Mouse (Mus musculus) forebrain, embryonic 15.5 days (tissue): ENCODE measurements at regions not wholly inside any gene's neighbourhood (a gene's known extent, or its start where the extent isn't known, plus 50 kb on each side); places are given as distances from the start of the nearest gene placed in this dataset.

Experiments used
- ATAC-seq: fragments of 200-750 bp; cut with Nextera tagmentation; replicated peaks from 2 replicates; pipeline ENCODE4 v1.8.0; 2017; ENCODE audit warnings: mild to moderate bottlenecking, moderate TSS enrichment, moderate library complexity
- H3K27ac ChIP-seq: fragments of 300-500 bp; sonication (generic); replicated peaks from 2 replicates; pipeline ENCODE4 v1.5.1; 2015; ENCODE audit warnings: mild to moderate bottlenecking, inconsistent platforms
- H3K27me3 ChIP-seq: fragments of 300-500 bp; sonication (generic); 2 replicates; pipeline ENCODE4 v1.6.1; 2015; ENCODE audit warnings: inconsistent platforms
- H3K36me3 ChIP-seq: fragments of 300-500 bp; sonication (generic); 2 replicates; pipeline ENCODE4 v1.6.1; 2015; ENCODE audit warnings: mild to moderate bottlenecking, inconsistent platforms
- H3K4me1 ChIP-seq: fragments of 300-500 bp; sonication (generic); 2 replicates; pipeline ENCODE4 v1.6.1; 2015; ENCODE audit warnings: inconsistent platforms
- H3K4me2 ChIP-seq: fragments of 300-500 bp; sonication (generic); replicated peaks from 2 replicates; pipeline ENCODE4 v1.6.1; 2015; ENCODE audit warnings: mild to moderate bottlenecking, inconsistent platforms
- H3K4me3 ChIP-seq: fragments of 300-500 bp; sonication (generic); 2 replicates; pipeline ENCODE4 v1.5.1; 2015; ENCODE audit warnings: mild to moderate bottlenecking, inconsistent platforms
- H3K9ac ChIP-seq: fragments of 300-500 bp; sonication (generic); replicated peaks from 2 replicates; pipeline ENCODE4 v1.6.1; 2015; ENCODE audit warnings: mild to moderate bottlenecking, inconsistent platforms
- H3K9me3 ChIP-seq: fragments of 300-500 bp; sonication (generic); 2 replicates; pipeline ENCODE4 v1.6.1; 2016; ENCODE audit warnings: inconsistent platforms
- WGBS: fragments of 180-500 bp; shearing (Covaris S2); methylation state at CpG from one replicate; pipeline ENCODE4 v1.1.7; 2015; ENCODE audit warnings: mixed read lengths; 5-methylcytosine and 5-hydroxymethylcytosine counted together

DNA sequence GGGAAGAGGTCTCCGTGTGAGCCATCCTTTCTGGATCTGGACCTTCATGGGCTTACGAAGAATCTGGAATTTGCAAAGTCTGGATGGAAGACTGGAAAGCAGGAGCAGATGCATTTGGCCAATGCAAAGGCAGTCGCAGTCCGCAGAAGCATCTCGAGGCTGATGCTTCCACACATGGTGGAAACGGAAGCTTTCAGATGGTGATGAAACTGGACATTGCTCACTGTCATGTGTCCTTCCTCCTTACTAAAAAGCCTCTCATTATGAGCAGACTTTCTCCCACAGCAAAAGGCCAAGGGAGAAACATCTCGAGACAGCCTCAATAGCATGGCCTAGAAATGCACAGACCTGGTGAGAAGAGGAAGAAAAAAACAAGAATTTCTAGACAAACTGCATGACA lies 94.5 kb downstream of the Mtx3 start:
- Histone ChIP-seq H3K4me2 (no peak overlapping the region), H3K36me3 (no peaks in the 10 kb centered on the region), H3K4me1 (no peaks in the 10 kb centered on the region), H3K27me3 (no peaks in the 10 kb centered on the region), H3K27ac (no peak overlapping the region), H3K9me3 (no peaks in the 10 kb centered on the region), H3K9ac (no peak overlapping the region), H3K4me3 (no peak overlapping the region)
- 92% methylated on average over 7 of the region's 7 CpGs for WGBS
- ATAC-seq = no peak

DNA sequence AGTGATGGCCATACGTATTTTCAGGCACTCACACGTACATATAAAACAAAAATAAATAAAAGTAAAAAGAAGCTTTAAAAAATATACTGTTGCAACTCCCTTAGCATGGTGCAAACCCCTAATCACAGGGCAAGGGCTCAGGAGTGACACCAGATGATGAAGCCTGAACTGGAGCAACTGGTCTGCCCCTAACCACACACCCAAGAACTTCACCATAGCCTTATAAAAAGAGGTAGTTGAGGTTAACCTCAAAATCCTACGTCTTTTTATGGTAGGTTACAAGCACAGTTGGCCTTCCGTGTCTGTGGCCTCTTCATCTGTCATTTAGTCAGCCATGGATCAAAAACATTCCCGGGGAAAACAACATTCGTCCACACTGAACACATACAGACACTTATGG lies 96.0 kb downstream of the Mtx3 start:
- H3K27ac ChIP-seq = no peak overlapping the region
- no peaks in the 10 kb centered on the region for H3K4me1 ChIP-seq
- no peak overlapping the region for H3K9ac ChIP-seq
- WGBS = 89% methylated on average over 6 of the region's 6 CpGs
- H3K4me3 ChIP-seq = no peak overlapping the region
- no peak for ATAC-seq
- H3K4me2 ChIP-seq = no peak overlapping the region
- H3K27me3 ChIP-seq = no peaks in the 10 kb centered on the region
- no peaks in the 10 kb centered on the region for H3K9me3 ChIP-seq
- no peaks in the 10 kb centered on the region for H3K36me3 ChIP-seq

DNA sequence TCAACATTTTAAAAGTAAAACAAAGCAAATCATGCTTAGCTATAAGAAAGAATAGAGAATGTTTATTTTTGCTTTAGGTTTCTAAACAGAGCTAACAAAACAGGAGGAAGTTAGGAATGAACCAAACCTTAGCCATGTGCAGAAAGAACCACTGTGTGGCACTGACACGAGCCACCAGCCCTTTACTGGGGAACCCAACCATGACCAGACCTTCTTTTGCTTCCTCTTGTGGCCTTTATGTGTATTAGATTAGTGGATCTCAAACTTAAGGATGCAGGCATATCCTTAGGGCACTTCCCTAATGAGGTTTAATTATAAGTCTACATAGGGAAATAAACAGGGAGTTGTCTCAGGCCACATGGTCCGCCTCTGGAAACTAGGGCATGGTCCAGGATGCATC lies 104.0 kb downstream of the Mtx3 start:
- Histone ChIP-seq H3K4me3 (no peak overlapping the region), H3K9me3 (no peaks in the 10 kb centered on the region), H3K36me3 (no peaks in the 10 kb centered on the region), H3K9ac (no peak overlapping the region), H3K27ac (no peak overlapping the region), H3K4me1 (no peaks in the 10 kb centered on the region), H3K4me2 (no peak overlapping the region), H3K27me3 (no peaks in the 10 kb centered on the region)
- WGBS = 78% methylated on average over 2 of the region's 2 CpGs
- ATAC-seq = no peak

DNA sequence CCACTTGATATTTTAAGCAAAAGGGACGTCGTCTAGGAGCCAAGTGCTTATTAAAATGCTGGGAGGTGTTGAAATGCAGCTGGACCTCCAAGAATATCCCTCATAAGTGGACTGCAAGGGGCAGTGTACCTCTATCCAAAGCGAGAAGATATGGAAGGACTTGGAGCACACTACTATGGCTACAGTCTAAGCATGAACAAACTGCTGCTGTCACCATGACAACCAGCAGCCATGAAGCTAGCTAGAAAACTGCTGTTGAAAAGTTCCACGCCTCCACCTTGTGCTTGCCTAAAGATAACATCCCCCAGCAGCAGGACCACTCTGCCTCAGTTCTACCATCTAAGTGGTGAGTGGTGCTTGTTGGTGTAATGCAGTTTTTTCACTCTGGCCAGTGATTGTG lies 115.5 kb downstream of the Mtx3 start:
- 55% methylated on average over 4 of the region's 4 CpGs for WGBS
- peak; percentile 60; the same call in 1 of the 2 replicates for ATAC-seq

DNA sequence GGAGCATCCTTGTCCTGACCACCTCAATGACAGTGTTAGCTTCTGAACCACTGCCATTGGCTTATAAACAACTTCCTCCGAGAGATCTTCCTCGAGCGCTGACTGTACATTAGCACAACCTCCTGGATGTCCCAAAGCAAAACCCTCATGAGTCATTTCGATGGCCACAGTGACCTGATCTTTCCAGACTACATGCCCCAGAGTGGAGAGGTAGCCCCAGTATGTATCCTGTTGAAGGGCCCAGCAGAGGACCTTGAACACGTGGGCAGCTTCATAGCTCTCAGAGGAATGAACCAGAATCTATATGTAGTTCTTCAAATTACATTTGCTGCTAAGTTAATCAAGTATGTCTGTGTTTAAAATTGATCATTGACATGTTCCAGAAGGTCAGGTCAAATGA lies 118.1 kb downstream of the Mtx3 start:
- H3K36me3 ChIP-seq = no peaks in the 10 kb centered on the region
- no peaks in the 10 kb centered on the region for H3K27me3 ChIP-seq
- no peaks in the 10 kb centered on the region for H3K9me3 ChIP-seq
- H3K4me2 ChIP-seq = no peak overlapping the region
- no peak for ATAC-seq
- H3K4me1 ChIP-seq = no peaks in the 10 kb centered on the region
- H3K9ac ChIP-seq = no peak overlapping the region
- no peak overlapping the region for H3K27ac ChIP-seq
- H3K4me3 ChIP-seq = no peak overlapping the region
- 90% methylated on average over 5 of the region's 5 CpGs for WGBS

More for the DNA sequence above, 115.5 kb downstream of the Mtx3 start:
- H3K4me2 ChIP-seq = no peak overlapping the region
- no peaks in the 10 kb centered on the region for H3K27me3 ChIP-seq
- no peaks in the 10 kb centered on the region for H3K9me3 ChIP-seq
- H3K27ac ChIP-seq = no peak overlapping the region
- no peaks in the 10 kb centered on the region for H3K4me1 ChIP-seq
- no peak overlapping the region for H3K9ac ChIP-seq
- H3K4me3 ChIP-seq = no peak overlapping the region
- no peaks in the 10 kb centered on the region for H3K36me3 ChIP-seq

DNA sequence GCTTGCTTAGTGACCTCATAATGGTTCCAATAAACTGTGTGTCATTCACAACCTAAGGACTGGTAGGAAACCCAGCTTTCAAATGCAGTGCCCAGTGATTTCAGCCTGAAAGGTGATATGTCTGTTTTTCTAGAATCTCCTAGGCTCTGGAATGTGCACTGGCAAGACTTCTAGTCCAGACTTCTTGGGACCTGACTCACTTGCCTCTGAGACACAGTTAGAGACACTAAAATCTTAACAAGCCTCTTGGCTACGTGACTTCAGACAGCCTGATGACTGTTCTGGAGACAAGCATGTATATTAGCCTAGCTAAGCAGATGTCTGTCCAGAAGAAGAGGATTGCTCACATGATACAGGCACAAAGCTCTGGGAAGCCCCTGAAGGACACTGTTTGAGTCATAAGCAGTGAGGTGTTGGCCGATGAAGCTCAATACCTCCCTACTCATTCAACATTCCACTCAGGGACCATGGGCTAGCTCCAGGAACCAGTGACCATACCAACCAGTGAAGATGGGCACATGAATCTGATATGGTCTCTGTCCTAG lies 118.9 kb downstream of the Mtx3 start:
- WGBS = 99% methylated on average over 2 of the region's 2 CpGs
- no peak for ATAC-seq
- no peaks in the 10 kb centered on the region for H3K36me3 ChIP-seq
- H3K9me3 ChIP-seq = no peaks in the 10 kb centered on the region
- no peaks in the 10 kb centered on the region for H3K4me1 ChIP-seq
- H3K4me3 ChIP-seq = no peak overlapping the region
- no peak overlapping the region for H3K4me2 ChIP-seq
- H3K9ac ChIP-seq = no peak overlapping the region
- H3K27me3 ChIP-seq = no peaks in the 10 kb centered on the region
- no peak overlapping the region for H3K27ac ChIP-seq

DNA sequence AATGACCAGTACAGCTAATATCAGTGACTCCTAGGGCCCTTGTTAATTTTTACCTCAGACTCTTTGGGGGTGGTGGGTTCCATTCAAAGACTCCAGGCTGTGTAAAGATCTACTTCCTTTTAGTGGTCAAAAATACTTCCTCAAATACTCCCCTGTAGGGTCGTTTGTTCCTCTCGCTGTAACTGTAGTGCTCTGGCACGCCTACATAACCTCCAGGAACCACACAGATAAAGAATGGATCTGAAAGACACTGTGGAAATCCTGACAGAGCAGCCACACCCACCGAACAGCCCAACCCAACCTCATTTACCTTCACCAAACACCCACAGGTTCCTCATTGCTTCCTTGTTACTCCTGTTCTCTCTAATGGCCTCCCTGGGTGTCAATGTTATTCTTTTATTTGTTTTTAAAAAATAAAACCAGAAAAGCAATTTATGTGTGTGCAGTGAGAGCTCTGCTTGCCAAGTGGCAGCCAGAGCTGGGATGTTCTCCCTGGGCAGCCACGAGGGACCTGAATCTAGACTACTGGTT lies 119.7 kb downstream of the Mtx3 start:
- no peaks in the 10 kb centered on the region for H3K9me3 ChIP-seq
- no peak overlapping the region for H3K4me3 ChIP-seq
- no peaks in the 10 kb centered on the region for H3K4me1 ChIP-seq
- H3K36me3 ChIP-seq = no peaks in the 10 kb centered on the region
- ATAC-seq = no peak
- no peaks in the 10 kb centered on the region for H3K27me3 ChIP-seq
- WGBS = 84% methylated on average over 5 of the region's 5 CpGs
- H3K4me2 ChIP-seq = no peak overlapping the region
- H3K27ac ChIP-seq = no peak overlapping the region
- H3K9ac ChIP-seq = no peak overlapping the region

DNA sequence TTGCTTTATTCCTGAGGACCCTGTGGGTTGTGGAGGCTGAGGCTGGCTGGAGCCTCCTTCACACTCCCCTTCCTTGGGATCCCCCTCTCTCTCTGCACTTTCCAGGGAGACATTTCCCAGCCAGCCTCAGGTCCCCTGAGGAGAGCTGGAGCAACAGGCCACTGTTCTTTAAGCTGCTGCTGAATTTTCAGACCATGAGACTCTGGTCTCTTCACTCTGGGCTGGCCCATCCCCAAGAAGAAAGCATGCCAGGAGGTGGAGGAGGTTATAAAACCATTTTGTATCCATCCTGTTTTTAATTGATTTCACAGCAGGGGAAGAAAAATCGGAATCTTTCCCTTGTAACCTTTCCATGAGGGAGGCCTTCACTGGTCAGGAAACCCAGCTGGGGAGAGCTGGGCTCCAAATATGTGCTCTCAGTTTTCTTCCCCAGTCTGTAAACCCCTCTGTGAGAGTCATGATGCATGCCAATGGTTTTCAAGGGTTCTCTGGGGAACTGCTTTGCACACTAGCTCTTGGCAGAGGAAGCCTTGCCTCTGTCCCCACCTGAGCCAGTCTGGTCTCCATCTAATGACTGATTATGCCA lies 122.6 kb downstream of the Mtx3 start:
- Histone ChIP-seq H3K36me3 (no peaks in the 10 kb centered on the region), H3K4me2 (no peak overlapping the region), H3K27ac (no peak overlapping the region), H3K9ac (no peak overlapping the region), H3K4me1 (no peaks in the 10 kb centered on the region), H3K27me3 (no peaks in the 10 kb centered on the region), H3K4me3 (no peak overlapping the region), H3K9me3 (no peaks in the 10 kb centered on the region)
- WGBS = 46% methylated on average over 1 of the region's 1 CpGs
- no peak for ATAC-seq

DNA sequence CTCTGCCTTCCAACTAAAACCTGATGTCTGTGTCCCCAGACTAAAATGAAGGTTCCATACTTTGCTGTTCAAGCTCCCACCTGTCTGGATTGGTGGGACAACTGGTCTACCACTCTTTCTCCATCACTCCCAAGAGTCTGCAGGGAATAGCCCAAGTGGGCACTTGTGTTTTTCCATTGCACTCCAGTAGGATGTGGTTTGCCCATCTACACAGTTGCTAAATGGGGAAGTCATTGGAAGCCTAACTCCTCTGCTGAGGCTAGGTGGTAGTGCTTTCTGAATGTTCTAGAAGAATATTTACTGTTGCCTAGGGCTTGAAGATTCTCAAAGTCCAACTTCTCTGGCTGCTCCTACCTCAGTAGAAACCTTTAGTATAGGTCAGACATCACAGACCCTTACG lies 125.0 kb downstream of the Mtx3 start:
- Histone ChIP-seq H3K9me3 (no peaks in the 10 kb centered on the region), H3K9ac (no peak overlapping the region), H3K4me2 (no peak overlapping the region), H3K4me1 (no peaks in the 10 kb centered on the region), H3K27ac (no peak overlapping the region), H3K27me3 (no peaks in the 10 kb centered on the region), H3K36me3 (no peaks in the 10 kb centered on the region), H3K4me3 (no peak overlapping the region)
- 97% methylated on average over 1 of the region's 1 CpGs for WGBS
- ATAC-seq = no peak

DNA sequence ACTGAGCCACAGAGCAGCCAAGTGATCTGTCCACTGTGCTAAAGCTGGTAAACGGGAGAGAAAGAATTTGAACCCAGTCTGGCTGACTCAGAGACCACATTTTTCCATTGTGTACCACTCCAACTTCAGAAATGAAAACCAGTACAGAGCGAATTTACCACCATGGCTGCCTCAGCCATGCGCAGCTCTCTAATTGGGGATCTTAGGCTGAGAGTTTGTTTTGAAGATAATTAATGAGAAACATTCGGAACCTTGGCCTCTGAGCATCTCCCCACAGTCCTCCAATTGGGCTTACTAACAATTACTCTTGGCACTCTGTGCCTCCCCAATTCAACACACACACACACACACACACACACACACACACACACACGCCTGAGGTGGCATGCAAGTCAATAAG lies 128.3 kb downstream of the Mtx3 start:
- H3K9ac ChIP-seq = no peak overlapping the region
- H3K9me3 ChIP-seq = no peaks in the 10 kb centered on the region
- H3K27ac ChIP-seq = no peak overlapping the region
- no peaks in the 10 kb centered on the region for H3K27me3 ChIP-seq
- H3K4me2 ChIP-seq = no peak overlapping the region
- H3K4me1 ChIP-seq = no peaks in the 10 kb centered on the region
- ATAC-seq = 0 out of 2 replicates have a peak, but pooled peaks have one; percentile 46
- 51% methylated on average over 5 of the region's 5 CpGs for WGBS
- H3K4me3 ChIP-seq = no peak overlapping the region
- no peaks in the 10 kb centered on the region for H3K36me3 ChIP-seq

DNA sequence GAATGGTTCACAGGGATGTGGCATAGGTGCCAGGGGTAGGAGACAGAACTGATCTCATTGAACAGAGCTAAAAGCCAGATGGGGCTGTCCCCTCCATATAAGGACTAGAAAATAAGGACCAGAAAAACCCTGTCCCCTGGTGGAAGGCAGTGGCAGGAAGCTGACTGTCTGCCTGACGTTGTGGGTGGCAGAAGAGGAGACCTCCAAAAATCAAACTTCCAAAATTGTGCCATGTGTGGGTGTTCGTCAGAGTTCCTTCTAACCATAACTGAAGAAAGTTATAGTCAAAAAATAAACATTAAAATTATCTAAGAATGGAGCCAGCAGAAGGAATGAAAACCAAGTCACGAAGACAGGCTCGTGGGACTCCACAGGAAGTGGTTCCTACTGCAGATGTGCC lies 129.2 kb downstream of the Mtx3 start:
- Histone ChIP-seq H3K9ac (no peak overlapping the region), H3K4me2 (no peak overlapping the region), H3K27ac (no peak overlapping the region), H3K4me1 (no peaks in the 10 kb centered on the region), H3K27me3 (no peaks in the 10 kb centered on the region), H3K9me3 (no peaks in the 10 kb centered on the region), H3K4me3 (no peak overlapping the region), H3K36me3 (no peaks in the 10 kb centered on the region)
- WGBS = 81% methylated on average over 4 of the region's 4 CpGs
- no peak for ATAC-seq

DNA sequence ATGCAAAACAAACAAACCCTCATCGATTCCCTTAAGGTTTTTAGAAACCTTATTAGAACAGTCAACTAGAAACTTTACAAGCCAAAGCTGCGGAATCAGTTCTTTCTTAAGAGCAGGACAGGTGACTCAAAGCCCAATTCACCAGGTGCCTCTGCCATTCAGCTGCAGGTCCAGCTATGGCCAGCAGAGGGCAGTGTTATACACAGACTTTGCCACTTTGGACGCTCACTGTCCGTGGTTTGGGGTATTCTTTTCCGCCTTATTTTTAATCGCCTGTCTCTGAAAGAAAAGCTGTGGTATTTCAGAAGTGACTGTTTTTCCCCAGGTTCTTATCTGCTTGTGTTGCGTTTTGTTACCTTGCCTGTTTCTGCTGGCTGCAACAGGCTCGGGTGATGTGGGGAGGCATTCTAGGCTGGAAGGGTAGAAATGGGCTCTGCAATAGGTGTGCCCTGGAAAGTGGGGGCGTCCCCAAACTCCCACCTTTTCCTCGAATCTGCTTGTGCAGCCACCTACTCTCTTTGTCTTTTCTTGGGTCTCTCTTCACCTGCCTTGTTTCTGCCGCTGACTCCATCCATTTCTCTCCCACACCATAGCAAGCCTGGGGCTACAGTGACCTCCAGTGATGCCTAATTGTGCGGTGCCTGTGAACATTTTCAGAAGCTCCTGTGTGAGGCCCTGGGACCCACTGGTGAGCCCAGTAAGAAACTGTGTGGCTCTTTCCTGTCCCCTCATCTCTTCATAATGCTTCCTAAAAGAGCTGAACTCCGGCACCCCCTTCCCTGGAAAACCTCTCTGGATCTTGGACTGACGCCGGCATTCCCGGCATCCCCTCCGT lies 142.4 kb downstream of the Mtx3 start:
- no peaks in the 10 kb centered on the region for H3K27me3 ChIP-seq
- peak; percentile 74 for ATAC-seq
- H3K4me1 ChIP-seq = peaks cover 4% of the 10 kb centered on the region; the same call in 1 of the 2 replicates
- 0 out of 2 replicates have a peak overlapping the region, but pooled peaks have one; percentile 24 for H3K9ac ChIP-seq
- peak overlapping the region; percentile 47 for H3K4me2 ChIP-seq
- H3K9me3 ChIP-seq = no peaks in the 10 kb centered on the region
- no peaks in the 10 kb centered on the region for H3K36me3 ChIP-seq
- no peak overlapping the region for H3K27ac ChIP-seq
- WGBS = 49% methylated on average over 17 of the region's 17 CpGs
- peak overlapping the region; percentile 26 for H3K4me3 ChIP-seq
